Mouse (Mus musculus) liver, embryonic 14.5 days (tissue): ENCODE results near the gene Enpp4. TPM values are rescaled to one million over a fixed set of nuclear protein-coding genes. Genes with fewer than 3 reads are reported as not detected.
A peak's percentile ranks its signal among the peaks of the same experiment; 100 is the strongest.

Experiments used
- ATAC-seq: fragments of 200-750 bp; cut with Nextera tagmentation; 2 replicates; pipeline ENCODE4 v1.8.0; 2017; ENCODE audit warnings: moderate number of reproducible peaks, mild to moderate bottlenecking, moderate library complexity; ENCODE audit not compliant: insufficient read depth
- DNase-seq, 3 experiments: peaks; one replicate each; pipeline ENCODE4 v3.0.0-alpha.2; 2012 to 2013; ENCODE audit warnings: low read depth in 3 of 3, low spot score in 3 of 3
- H3K27ac ChIP-seq: fragments of 300-500 bp; sonication (generic); 2 replicates; pipeline ENCODE4 v1.5.1; 2014; ENCODE audit warnings: moderate library complexity, mild to moderate bottlenecking, control low read depth, inconsistent platforms
- H3K27me3 ChIP-seq: fragments of 300-500 bp; sonication (generic); 2 replicates; pipeline ENCODE4 v1.6.1; 2014; ENCODE audit warnings: mild to moderate bottlenecking, low read length, moderate library complexity; ENCODE audit not compliant: control insufficient read depth, insufficient read depth
- H3K36me3 ChIP-seq: fragments of 300-500 bp; sonication (generic); replicated peaks from 2 replicates; pipeline ENCODE4 v1.6.1; 2014; ENCODE audit warnings: low read depth; ENCODE audit not compliant: control insufficient read depth, insufficient read depth
- H3K4me1 ChIP-seq, 2 experiments: fragments of 200-500 bp in 1 of 2; fragments of 300-500 bp in 1 of 2; sonication (generic) in 1 of 2; replicated peaks; 2 replicates each; pipeline ENCODE4 v1.6.1; 2012 to 2014; ENCODE audit warnings: antibody characterized with exemption in 1 of 2, inconsistent platforms in 1 of 2, low read length in 1 of 2; ENCODE audit not compliant: control insufficient read depth in 2 of 2, insufficient read depth in 2 of 2
- H3K4me2 ChIP-seq: fragments of 300-500 bp; sonication (generic); 2 replicates; pipeline ENCODE4 v1.6.1; 2014; ENCODE audit warnings: low read depth, mild to moderate bottlenecking, control low read depth, moderate library complexity
- H3K4me3 ChIP-seq, 2 experiments: fragments of 200-500 bp in 1 of 2; fragments of 300-500 bp in 1 of 2; sonication (generic) in 1 of 2; 2 replicates each; pipeline ENCODE4 v1.5.1; 2012 to 2014; ENCODE audit warnings: low read depth in 2 of 2, low read length in 2 of 2, mild to moderate bottlenecking in 2 of 2, control low read depth in 1 of 2, inconsistent platforms in 1 of 2, moderate library complexity in 1 of 2; ENCODE audit not compliant: insufficient read depth in 1 of 2
- H3K9ac ChIP-seq: fragments of 300-500 bp; sonication (generic); replicated peaks from 2 replicates; pipeline ENCODE4 v1.6.1; 2014; ENCODE audit warnings: mild to moderate bottlenecking, control low read depth, moderate library complexity
- H3K9me3 ChIP-seq: fragments of 300-500 bp; sonication (generic); 2 replicates; pipeline ENCODE4 v1.6.1; 2016; ENCODE audit warnings: low read length, mixed read lengths; ENCODE audit not compliant: control insufficient read depth
- CTCF ChIP-seq: IDR thresholded peaks from 2 replicates; pipeline ENCODE4 v1.5.1; 2016; ENCODE audit warnings: antibody characterized with exemption, low read depth, control low read depth
- EP300 ChIP-seq: IDR thresholded peaks from 2 replicates; pipeline ENCODE4 v1.6.1; 2016; ENCODE audit warnings: antibody characterized with exemption, low read depth
- WGBS: fragments of 180-500 bp; shearing (Covaris S2); extraction: QIAGEN DNeasy Blood & Tissue Kit; methylation state at CpG from one replicate; pipeline ENCODE4 v1.1.7; 2014; ENCODE audit not compliant: insufficient replicate concordance; 5-methylcytosine and 5-hydroxymethylcytosine counted together
- polyA plus RNA-seq, 2 experiments: library from polyadenylated mRNA; depleted of rRNA in 1 of 2; stranded (reverse) in 1 of 2; unstranded in 1 of 2; fragments of >200 nt; fragmentation: Nextera tagmentation in 1 of 2; extraction: Ambion mirVana in 1 of 2; gene quantifications; 2 replicates each; pipeline versions ENCODE4 v1.2.1 to v1.2.3; 2012 to 2014

The Enpp4 gene
- polyA plus RNA-seq, 2 experiments: 2.7 to 3.8 TPM

GRCm38 (mm10) chr17:44148109-44148846, 42.7 kb upstream of the Enpp4 start:
- H3K9me3 ChIP-seq: no peaks in the 10 kb centered on the region
- ATAC-seq: no peak
- DNase-seq: no peak
- H3K4me3 ChIP-seq: no peak overlapping the region
- no peak overlapping the region for H3K4me2 ChIP-seq
- no peaks in the 10 kb centered on the region for H3K36me3 ChIP-seq
- H3K27ac ChIP-seq: no peak overlapping the region
- WGBS: 61% methylated on average over 5 of the region's 5 CpGs
- H3K4me1 ChIP-seq: 0 out of 4 replicates have a peak, but pooled peaks cover 0 to 2% of the 10 kb centered on the region in 2 experiments
- H3K9ac ChIP-seq: no peak overlapping the region
- H3K27me3 ChIP-seq: no peaks in the 10 kb centered on the region
- TF ChIP-seq EP300 (no peak), CTCF (no peak)

- no peak for ATAC-seq
- H3K27ac ChIP-seq: no peak overlapping the region
- 62% methylated on average over 1 of the region's 1 CpGs for WGBS
These were observed 40.2 kb upstream of the Enpp4 start for GRCm38 (mm10) chr17:44145806-44146205.

GRCm38 (mm10) chr17:44136863-44137640, 31.4 kb upstream of the Enpp4 start:
- H3K4me3 ChIP-seq: no peak overlapping the region
- ATAC-seq (no peak), DNase-seq (no peak)
- no peak overlapping the region for H3K9ac ChIP-seq
- H3K4me2 ChIP-seq: no peak overlapping the region
- no peak overlapping the region for H3K27ac ChIP-seq
- TF ChIP-seq CTCF: no peak
- no peak for TF ChIP-seq EP300
- H3K27me3 ChIP-seq: no peaks in the 10 kb centered on the region
- 59% methylated on average over 10 of the region's 10 CpGs for WGBS
- H3K4me1 ChIP-seq: 0 out of 4 replicates have a peak, but pooled peaks cover 0 to 3% of the 10 kb centered on the region in 2 experiments
- H3K9me3 ChIP-seq: no peaks in the 10 kb centered on the region
- H3K36me3 ChIP-seq: no peaks in the 10 kb centered on the region

More at GRCm38 (mm10) chr17:44145806-44146205, 40.2 kb upstream of the Enpp4 start:
- H3K9ac ChIP-seq: no peak overlapping the region
- H3K36me3 ChIP-seq: no peaks in the 10 kb centered on the region
- no peaks in the 10 kb centered on the region for H3K4me1 ChIP-seq
- TF ChIP-seq EP300: no peak
- no peak overlapping the region for H3K4me2 ChIP-seq
- no peaks in the 10 kb centered on the region for H3K27me3 ChIP-seq
- H3K9me3 ChIP-seq: no peaks in the 10 kb centered on the region
- DNase-seq: no peak
- H3K4me3 ChIP-seq: no peak overlapping the region

GRCm38 (mm10) chr17:44136018-44136417, 30.4 kb upstream of the Enpp4 start:
- TF ChIP-seq EP300 (no peak), CTCF (no peak)
- H3K9me3 ChIP-seq: no peaks in the 10 kb centered on the region
- no peaks in the 10 kb centered on the region for H3K36me3 ChIP-seq
- H3K4me2 ChIP-seq: peak overlapping the region; percentile 45
- H3K27me3 ChIP-seq: no peaks in the 10 kb centered on the region
- 0 out of 4 replicates have a peak, but pooled peaks cover 0 to 3% of the 10 kb centered on the region in 2 experiments for H3K4me1 ChIP-seq
- no peak overlapping the region for H3K27ac ChIP-seq
- no peak overlapping the region for H3K9ac ChIP-seq
- no peak overlapping the region for H3K4me3 ChIP-seq
- no peak for DNase-seq
- no peak for ATAC-seq
- 29% methylated on average over 8 of the region's 8 CpGs for WGBS

- Histone ChIP-seq H3K4me2 (peak overlapping the region; percentile 45), H3K9ac (no peak overlapping the region), H3K27ac (no peak overlapping the region), H3K4me3 (peak overlapping the region; percentile 25 to 46), H3K9me3 (no peaks in the 10 kb centered on the region), H3K36me3 (no peaks in the 10 kb centered on the region), H3K4me1 (0 out of 4 replicates have a peak, but pooled peaks cover 0 to 3% of the 10 kb centered on the region in 2 experiments), H3K27me3 (no peaks in the 10 kb centered on the region)
- TF ChIP-seq CTCF: no peak
- no peak for TF ChIP-seq EP300
- WGBS: 38% methylated on average over 9 of the region's 9 CpGs
- ATAC-seq: 0 out of 2 replicates have a peak, but pooled peaks have one; percentile 37
- no peak for DNase-seq
These were observed 28.9 kb upstream of the Enpp4 start for GRCm38 (mm10) chr17:44134545-44134944.
